Mouse (Mus musculus) kidney, embryonic 15.5 days (tissue): ENCODE data around the gene Hoxb3. TPM values are rescaled to one million over a fixed set of nuclear protein-coding genes. Genes with fewer than 3 reads are reported as not detected.

Experiments used
- ATAC-seq: fragments of 200-750 bp; cut with Nextera tagmentation; replicated peaks from 2 replicates; pipeline ENCODE4 v1.8.0; 2017; ENCODE audit warnings: moderate TSS enrichment; ENCODE audit not compliant: low FRiP score
- H3K27ac ChIP-seq: fragments of 300-500 bp; sonication (generic); 2 replicates; pipeline ENCODE4 v1.5.1; 2015; ENCODE audit warnings: mild to moderate bottlenecking, inconsistent platforms
- H3K27me3 ChIP-seq: fragments of 300-500 bp; sonication (generic); 2 replicates; pipeline ENCODE4 v1.6.1; 2015; ENCODE audit warnings: inconsistent platforms
- H3K36me3 ChIP-seq: fragments of 300-500 bp; sonication (generic); 2 replicates; pipeline ENCODE4 v1.6.1; 2015; ENCODE audit warnings: inconsistent platforms
- H3K4me1 ChIP-seq: fragments of 300-500 bp; sonication (generic); 2 replicates; pipeline ENCODE4 v1.6.1; 2015; ENCODE audit warnings: inconsistent platforms
- H3K4me2 ChIP-seq: fragments of 300-500 bp; sonication (generic); 2 replicates; pipeline ENCODE4 v1.6.1; 2015; ENCODE audit warnings: moderate library complexity, mild to moderate bottlenecking, inconsistent platforms
- H3K4me3 ChIP-seq: fragments of 300-500 bp; sonication (generic); replicated peaks from 2 replicates; pipeline ENCODE4 v1.5.1; 2015; ENCODE audit warnings: mild to moderate bottlenecking, inconsistent platforms
- H3K9ac ChIP-seq: fragments of 300-500 bp; sonication (generic); 2 replicates; pipeline ENCODE4 v1.6.1; 2015; ENCODE audit warnings: mild to moderate bottlenecking, inconsistent platforms
- H3K9me3 ChIP-seq: fragments of 300-500 bp; sonication (generic); replicated peaks from 2 replicates; pipeline ENCODE4 v1.6.1; 2016; ENCODE audit warnings: inconsistent platforms
- WGBS: fragments of 180-500 bp; shearing (Covaris S2); methylation state at CpG from one replicate; pipeline ENCODE4 v1.1.7; 2015; ENCODE audit warnings: mixed read lengths; 5-methylcytosine and 5-hydroxymethylcytosine counted together
- polyA plus RNA-seq: library from polyadenylated mRNA; unstranded; fragments of >200 nt; fragmentation: Nextera tagmentation; extraction: Ambion mirVana; gene quantifications from 2 replicates; pipeline ENCODE4 v1.2.1, GENCODE M21; 2015

Hoxb3 gene
- polyA plus RNA-seq: 4.4 and 4.5 TPM in 2 replicates

DNA sequence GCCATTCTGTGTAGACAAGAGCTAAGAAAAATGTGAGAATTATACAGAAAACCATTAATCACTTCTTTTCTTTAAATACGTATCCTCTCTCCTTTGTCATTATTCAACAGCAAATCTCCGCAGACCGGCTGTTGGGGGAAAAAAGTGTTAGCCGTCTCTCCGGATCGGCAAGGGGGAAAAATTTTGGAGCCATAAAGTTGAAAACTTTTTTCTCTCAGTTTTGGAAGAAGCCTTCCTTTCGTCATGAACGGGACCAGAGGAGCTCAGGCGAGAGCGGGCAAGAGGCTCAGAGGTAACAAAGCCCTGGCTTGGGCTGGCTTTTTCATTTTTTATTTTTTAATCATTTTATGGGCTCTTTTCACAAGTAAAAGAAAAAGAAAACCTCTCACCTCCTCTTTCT, at the start of gene Hoxb3:
Gene Hoxb3, plus strand, starts transcription at position 173 of the 400 bp plus-strand sequence.
- Histone ChIP-seq H3K27me3 (no peaks in the 10 kb centered on the region), H3K36me3 (peaks cover 15% of the 10 kb centered on the region), H3K9me3 (no peaks in the 10 kb centered on the region), H3K4me1 (peaks cover 89% of the 10 kb centered on the region), H3K4me2 (peak within 1 kb of the TSS; percentile 90), H3K27ac (peak within 1 kb of the TSS; percentile 100), H3K4me3 (peak within 1 kb of the TSS; percentile 80), H3K9ac (peak within 1 kb of the TSS; percentile 72)
- ATAC-seq: no peak
- WGBS: 18% methylated on average over 10 of the region's 10 CpGs

DNA sequence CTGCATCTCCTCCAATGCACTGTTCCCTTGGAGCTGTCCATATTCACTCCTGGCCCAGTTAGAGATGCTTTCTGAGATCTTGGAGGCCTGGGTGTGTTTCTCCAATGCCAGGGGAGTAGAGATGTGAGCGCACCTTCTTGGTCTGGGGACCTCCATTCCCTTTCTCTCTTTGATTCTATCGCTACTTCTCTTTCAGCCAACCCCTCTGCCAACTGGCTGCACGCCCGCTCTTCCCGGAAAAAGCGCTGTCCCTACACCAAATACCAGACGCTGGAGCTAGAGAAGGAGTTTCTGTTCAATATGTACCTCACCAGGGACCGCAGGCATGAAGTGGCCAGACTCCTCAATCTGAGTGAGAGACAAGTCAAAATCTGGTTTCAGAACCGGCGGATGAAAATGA, 48.7 kb upstream of the Hoxb3 start:
- Histone ChIP-seq H3K9me3 (no peaks in the 10 kb centered on the region), H3K36me3 (0 out of 2 replicates have a peak, but pooled peaks cover 4% of the 10 kb centered on the region), H3K27me3 (peaks cover 25% of the 10 kb centered on the region), H3K4me1 (peaks cover 93% of the 10 kb centered on the region), H3K9ac (no peak overlapping the region), H3K4me2 (peak overlapping the region; percentile 96), H3K27ac (peak overlapping the region; percentile 98; the same call in 1 of the 2 replicates), H3K4me3 (peak overlapping the region; percentile 72)
- 44% methylated on average over 10 of the region's 10 CpGs for WGBS
- no peak for ATAC-seq

DNA sequence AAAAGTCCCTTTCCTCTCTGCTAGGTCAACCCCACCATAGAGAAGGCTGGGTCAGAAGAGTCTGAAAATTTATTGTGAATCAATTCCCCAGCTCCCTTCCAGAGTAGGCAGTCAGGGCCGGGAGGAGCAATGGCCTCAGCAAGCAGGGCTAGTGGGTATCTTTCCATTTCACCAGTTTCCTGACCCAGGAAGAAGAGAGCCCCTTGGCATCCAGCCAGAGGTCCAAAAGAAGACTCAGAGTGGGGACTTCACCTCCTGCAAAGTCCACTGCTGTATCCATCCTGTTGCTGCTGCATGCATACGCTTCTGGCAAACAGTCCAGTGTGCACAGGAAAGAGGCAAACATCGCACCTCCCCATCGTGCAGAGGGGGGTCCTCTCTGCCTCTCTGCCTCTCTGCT, 47.2 kb upstream of the Hoxb3 start:
- Histone ChIP-seq H3K36me3 (0 out of 2 replicates have a peak, but pooled peaks cover 4% of the 10 kb centered on the region), H3K27me3 (peaks cover 27% of the 10 kb centered on the region), H3K9ac (0 out of 2 replicates have a peak overlapping the region, but pooled peaks have one; percentile 3), H3K4me3 (no peak overlapping the region; the same call in 1 of the 2 replicates), H3K27ac (peak overlapping the region; percentile 100), H3K9me3 (no peaks in the 10 kb centered on the region), H3K4me1 (peaks cover 91% of the 10 kb centered on the region), H3K4me2 (peak overlapping the region; percentile 13; the same call in 1 of the 2 replicates)
- no peak for ATAC-seq
- WGBS: 41% methylated on average over 4 of the region's 4 CpGs

DNA sequence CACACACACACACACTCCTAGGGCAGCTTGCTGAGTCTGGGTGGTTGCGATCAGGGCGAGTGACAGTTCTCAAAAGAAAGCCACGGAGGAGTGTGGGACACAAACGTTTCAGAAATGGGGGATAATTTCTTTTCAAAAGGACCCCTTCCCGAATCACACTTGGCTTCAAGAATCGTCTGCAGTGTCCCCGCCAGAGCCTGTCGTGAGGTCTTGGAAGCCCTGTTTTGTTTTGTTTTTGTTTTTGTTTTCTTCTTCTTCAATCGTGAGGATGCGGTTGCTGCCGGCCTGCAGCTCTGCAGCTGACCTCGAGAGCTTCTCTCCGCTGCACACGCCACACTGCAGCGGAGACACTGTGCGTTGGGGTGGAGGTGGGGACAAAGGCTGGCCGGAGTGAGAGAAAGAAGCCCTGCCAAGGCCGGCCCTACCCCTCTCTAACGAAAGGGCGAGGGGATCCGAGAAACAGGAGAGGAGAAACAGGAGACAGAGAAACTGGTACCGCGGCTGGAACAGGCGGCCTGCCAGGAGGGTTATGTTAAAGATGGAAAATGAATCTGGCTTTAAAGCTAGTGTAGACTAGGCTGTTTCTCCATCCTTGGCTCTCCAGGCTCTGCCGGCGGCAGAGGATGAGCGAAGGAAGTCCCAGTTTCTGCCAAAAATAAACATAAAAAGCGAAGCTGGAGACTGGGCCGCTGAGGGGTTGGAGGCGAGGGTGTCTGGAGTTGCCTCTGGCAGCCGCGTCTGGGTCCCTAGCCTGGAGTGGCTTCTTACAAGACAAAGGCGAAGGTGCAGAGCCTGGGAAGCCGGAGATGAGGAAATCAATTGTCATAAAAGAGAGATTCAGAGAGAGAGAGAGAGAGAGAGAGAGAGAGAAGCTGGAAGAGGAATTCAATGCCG, 45.7 kb upstream of the Hoxb3 start:
- WGBS: 3% methylated on average over 35 of the region's 35 CpGs
- Histone ChIP-seq H3K27me3 (peaks cover 27% of the 10 kb centered on the region), H3K4me1 (peaks cover 92% of the 10 kb centered on the region), H3K4me3 (peak overlapping the region; percentile 80), H3K4me2 (peak overlapping the region; percentile 90), H3K27ac (peak overlapping the region; percentile 100), H3K36me3 (0 out of 2 replicates have a peak, but pooled peaks cover 4% of the 10 kb centered on the region), H3K9me3 (no peaks in the 10 kb centered on the region), H3K9ac (peak overlapping the region; percentile 46)
- ATAC-seq: no peak

DNA sequence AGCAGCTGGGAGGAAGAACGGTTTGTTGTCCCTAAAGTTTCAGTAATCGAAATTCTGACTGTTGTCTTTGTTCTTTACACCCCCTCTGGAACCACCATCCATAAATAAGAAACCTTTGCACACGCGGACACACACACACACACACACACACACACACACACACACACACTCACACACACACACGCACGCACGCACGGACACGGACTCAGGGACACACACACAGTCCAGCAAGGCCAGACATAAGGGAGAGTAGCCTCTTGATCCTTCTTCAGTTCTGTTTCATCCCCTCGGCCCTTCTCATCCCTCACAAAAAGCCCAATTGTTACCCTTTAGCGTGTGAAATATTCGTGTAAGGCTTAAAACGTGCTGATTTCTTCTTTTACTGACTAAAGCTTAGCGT, 44.8 kb upstream of the Hoxb3 start:
- peaks cover 82% of the 10 kb centered on the region for H3K4me1 ChIP-seq
- H3K27ac ChIP-seq: peak overlapping the region; percentile 100
- H3K27me3 ChIP-seq: peaks cover 22% of the 10 kb centered on the region
- 9% methylated on average over 14 of the region's 14 CpGs for WGBS
- no peaks in the 10 kb centered on the region for H3K9me3 ChIP-seq
- no peak for ATAC-seq
- peak overlapping the region; percentile 80 for H3K4me3 ChIP-seq
- peak overlapping the region; percentile 90 for H3K4me2 ChIP-seq
- peak overlapping the region; percentile 46 for H3K9ac ChIP-seq
- 0 out of 2 replicates have a peak, but pooled peaks cover 4% of the 10 kb centered on the region for H3K36me3 ChIP-seq

DNA sequence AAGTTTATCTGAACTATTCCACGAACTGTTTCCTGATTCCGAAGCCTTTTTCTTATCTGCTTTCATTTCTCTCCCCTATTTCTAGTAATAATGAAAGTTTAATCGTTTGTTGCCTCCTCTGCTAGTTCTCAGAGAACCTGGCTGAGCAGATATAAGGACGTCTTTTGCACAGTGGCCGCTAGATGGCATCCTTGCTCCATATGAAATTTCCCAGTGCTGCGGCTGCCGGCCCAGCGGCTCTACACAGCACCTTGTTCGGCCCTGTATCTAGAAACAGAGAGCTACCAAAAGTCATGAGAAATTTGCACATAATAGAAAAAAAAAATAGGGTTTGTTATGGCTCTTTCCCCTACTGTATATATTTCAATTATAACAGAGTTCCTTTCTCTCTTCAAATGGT, 44.4 kb upstream of the Hoxb3 start:
- H3K4me3 ChIP-seq: peak overlapping the region; percentile 80
- ATAC-seq: peak; percentile 57
- H3K9ac ChIP-seq: peak overlapping the region; percentile 46
- H3K4me1 ChIP-seq: peaks cover 80% of the 10 kb centered on the region
- H3K27me3 ChIP-seq: peaks cover 17% of the 10 kb centered on the region
- peak overlapping the region; percentile 100 for H3K27ac ChIP-seq
- 0 out of 2 replicates have a peak, but pooled peaks cover 4% of the 10 kb centered on the region for H3K36me3 ChIP-seq
- 0% methylated on average over 9 of the region's 9 CpGs for WGBS
- no peaks in the 10 kb centered on the region for H3K9me3 ChIP-seq
- peak overlapping the region; percentile 90 for H3K4me2 ChIP-seq

DNA sequence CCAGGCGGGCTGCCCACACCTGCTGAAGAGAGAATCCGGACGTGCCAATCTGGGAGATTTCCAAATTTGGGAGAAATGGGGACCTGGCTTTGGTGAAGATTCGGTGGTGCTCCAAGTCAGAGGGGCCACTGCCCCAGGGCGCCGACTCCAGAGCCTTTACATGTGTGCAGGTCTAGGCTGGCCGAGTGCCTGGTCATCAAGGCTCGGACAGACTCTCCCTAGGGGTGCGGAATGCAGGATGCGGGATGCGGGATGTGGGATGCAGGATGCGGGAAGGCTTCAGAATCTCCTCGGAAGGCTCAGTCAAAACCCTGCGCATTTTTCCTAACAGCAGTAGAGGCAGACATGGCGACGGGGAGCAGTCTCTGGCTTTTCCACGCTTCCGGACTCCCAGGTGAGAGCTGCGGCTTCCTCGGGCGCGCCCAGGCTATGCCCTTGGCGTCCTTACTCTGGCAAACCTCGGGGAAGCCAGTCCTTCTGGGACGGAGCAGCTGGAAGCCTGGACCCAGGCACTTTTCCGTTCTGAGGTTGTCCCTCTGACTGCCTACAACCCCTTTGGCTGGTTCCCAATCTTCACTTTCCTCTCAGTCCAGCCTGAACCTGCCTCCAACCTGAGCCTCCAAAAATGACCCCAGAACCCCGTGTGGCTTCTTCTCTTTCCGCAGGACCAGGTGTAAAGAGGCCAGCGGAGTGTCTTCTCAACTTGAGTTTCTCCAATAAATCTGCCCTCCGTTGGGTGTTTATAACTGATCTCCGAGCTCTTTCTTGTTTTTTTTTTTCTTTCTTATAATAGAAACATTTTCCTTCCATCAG, 43.5 kb upstream of the Hoxb3 start:
- Histone ChIP-seq H3K36me3 (0 out of 2 replicates have a peak, but pooled peaks cover 4% of the 10 kb centered on the region), H3K4me1 (peaks cover 71% of the 10 kb centered on the region), H3K9ac (peak overlapping the region; percentile 96), H3K27me3 (peaks cover 10% of the 10 kb centered on the region), H3K4me2 (peak overlapping the region; percentile 90), H3K27ac (peak overlapping the region; percentile 100), H3K9me3 (no peaks in the 10 kb centered on the region), H3K4me3 (peak overlapping the region; percentile 80)
- no peak for ATAC-seq
- WGBS: 4% methylated on average over 31 of the region's 31 CpGs

DNA sequence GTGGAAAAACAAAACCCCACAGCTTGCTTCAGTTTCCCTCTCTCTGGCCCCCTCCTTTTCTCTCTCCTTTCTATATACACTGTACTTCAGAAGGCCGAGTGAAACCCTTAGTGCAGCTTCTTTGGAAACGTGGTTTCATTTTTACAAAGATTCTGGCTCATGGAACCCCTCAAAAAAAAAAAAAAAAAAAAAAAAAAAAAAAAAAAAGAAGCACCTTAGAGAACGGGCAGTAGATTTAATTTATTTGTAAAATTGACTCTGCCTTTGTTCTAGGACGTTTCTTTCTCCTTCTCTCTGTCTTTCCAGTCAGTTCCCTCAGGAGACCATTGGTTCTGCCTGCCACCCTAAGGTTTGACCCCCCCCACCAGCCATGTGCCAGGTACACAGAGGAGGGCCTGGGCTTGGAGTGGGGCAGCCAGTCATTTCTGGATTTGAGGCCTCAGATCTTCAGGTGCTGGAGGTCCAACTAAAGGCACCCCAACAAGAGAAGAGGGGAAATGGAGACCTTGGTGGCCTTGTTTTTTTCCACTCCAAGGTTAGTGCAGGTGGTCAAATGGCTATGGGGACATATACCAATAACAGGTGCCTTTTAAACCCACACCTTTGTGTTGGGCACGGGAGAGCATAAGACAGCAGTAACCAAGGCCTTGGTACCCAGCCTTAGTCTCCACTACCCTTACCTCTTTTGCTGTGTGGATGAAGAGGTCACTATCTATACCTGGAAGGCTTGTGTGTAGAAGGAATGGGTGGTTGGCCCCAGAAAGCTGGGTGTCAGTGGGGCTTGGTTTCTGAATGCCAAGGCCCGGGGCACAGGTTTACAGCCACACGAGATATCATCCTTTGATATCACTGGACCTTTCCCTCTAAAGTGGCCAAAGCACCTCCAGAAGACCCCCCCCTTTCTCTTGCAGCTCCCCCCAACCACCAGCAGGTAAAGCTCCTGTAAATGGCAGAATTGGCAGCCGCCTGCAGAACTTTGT, 42.4 kb upstream of the Hoxb3 start:
- ATAC-seq: no peak

DNA sequence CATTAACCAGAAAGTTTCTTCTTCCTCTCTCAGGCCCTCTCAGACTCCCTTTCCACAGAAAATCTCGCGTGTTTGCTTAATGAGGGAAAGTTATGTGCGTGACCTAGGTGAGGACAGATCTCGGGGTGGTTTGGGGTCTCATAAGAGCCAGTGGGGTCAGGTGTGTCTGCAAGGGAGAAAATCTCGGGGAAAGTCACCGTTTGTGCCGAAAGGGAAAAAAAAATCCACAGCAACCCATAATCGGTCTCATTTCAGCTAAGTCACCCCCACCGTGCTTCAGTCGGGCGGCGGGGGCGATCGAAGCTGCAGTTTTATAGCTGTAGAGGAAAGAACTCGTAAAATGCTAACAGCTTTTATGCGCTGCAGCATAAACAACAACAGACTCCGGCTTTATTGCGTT, 41.7 kb upstream of the Hoxb3 start:
- H3K27ac ChIP-seq: peak overlapping the region; percentile 100
- peaks cover 7% of the 10 kb centered on the region; the same call in 1 of the 2 replicates for H3K27me3 ChIP-seq
- H3K36me3 ChIP-seq: no peaks in the 10 kb centered on the region
- peak overlapping the region; percentile 96 for H3K9ac ChIP-seq
- WGBS: 7% methylated on average over 18 of the region's 18 CpGs
- H3K4me1 ChIP-seq: peaks cover 55% of the 10 kb centered on the region
- H3K9me3 ChIP-seq: no peaks in the 10 kb centered on the region
- H3K4me3 ChIP-seq: peak overlapping the region; percentile 80
- ATAC-seq: no peak
- peak overlapping the region; percentile 90 for H3K4me2 ChIP-seq

More for the DNA sequence above, 42.4 kb upstream of the Hoxb3 start:
- Histone ChIP-seq H3K36me3 (no peaks in the 10 kb centered on the region), H3K27me3 (peaks cover 7% of the 10 kb centered on the region; the same call in 1 of the 2 replicates), H3K27ac (peak overlapping the region; percentile 100), H3K4me1 (peaks cover 62% of the 10 kb centered on the region), H3K9me3 (no peaks in the 10 kb centered on the region), H3K4me2 (peak overlapping the region; percentile 90), H3K9ac (peak overlapping the region; percentile 96), H3K4me3 (peak overlapping the region; percentile 80)
- WGBS: 31% methylated on average over 8 of the region's 8 CpGs

DNA sequence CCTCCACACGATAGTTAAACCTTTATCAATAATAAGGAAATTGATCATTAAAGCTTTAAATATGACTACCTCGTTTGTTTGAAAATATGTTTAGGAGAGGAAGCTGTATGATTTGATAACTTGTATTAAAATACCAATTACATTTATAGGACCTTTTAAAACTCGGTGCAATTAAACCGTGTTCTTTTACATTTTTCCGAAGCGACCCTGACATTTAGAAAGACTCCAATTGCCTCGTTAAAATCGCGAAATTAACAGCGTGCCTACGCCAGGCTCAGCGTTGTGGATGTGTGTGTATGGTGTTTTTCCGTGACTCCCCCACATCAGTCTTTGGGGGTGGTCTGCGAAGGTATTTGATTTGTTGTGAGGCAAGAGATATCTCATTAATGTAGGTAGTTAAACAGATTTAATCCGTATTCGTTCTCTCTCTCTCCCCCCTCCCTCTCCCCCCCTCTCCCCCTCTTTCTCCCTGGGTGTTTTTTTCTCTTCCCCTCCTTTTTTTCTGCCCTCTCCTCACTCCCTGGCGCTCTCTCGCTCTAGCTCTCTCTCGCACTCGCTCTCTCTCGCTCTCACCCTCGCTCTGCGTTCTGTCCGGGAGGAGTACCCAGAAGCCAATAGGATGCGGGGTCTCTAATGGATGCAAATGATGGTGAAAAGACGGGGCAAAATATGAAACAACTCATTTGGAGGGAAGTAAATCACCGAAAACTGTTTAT, 41.1 kb upstream of the Hoxb3 start, which contains the start of gene Hoxb8:
Gene Hoxb8, plus strand, starts transcription at position 51 of the 716 bp plus-strand sequence.
- ATAC-seq: no peak
- H3K4me3 ChIP-seq: peak within 1 kb of the TSS; percentile 80
- H3K27ac ChIP-seq: peak within 1 kb of the TSS; percentile 100
- H3K4me2 ChIP-seq: peak within 1 kb of the TSS; percentile 90
- peak within 1 kb of the TSS; percentile 96 for H3K9ac ChIP-seq
- peaks cover 49% of the 10 kb centered on the region for H3K4me1 ChIP-seq
- H3K27me3 ChIP-seq: peaks cover 3% of the 10 kb centered on the region; the same call in 1 of the 2 replicates
- H3K9me3 ChIP-seq: no peaks in the 10 kb centered on the region
- no peaks in the 10 kb centered on the region for H3K36me3 ChIP-seq
- under 1% methylated on average over 27 of the region's 27 CpGs for WGBS
